Mouse (Mus musculus): Measurements from ENCODE around the gene Dnajc17. TPM values are rescaled to one million over a fixed set of nuclear protein-coding genes. Genes with fewer than 3 reads are reported as not detected.

The Dnajc17 gene
- polyA plus RNA-seq (2015; fragmentation: Nextera tagmentation; extraction: Ambion mirVana), result 24.0 and 24.3 TPM in 2 replicates

- H3K4me1 ChIP-seq (replicated peaks), result peaks cover 26% of the 10 kb centered on the region
- H3K36me3 ChIP-seq, result peaks cover 32% of the 10 kb centered on the region
- peak within 1 kb of the TSS; percentile 78 for H3K4me3 ChIP-seq (replicated peaks)
- peak within 1 kb of the TSS; percentile 70 for H3K27ac ChIP-seq
- H3K27me3 ChIP-seq, result no peaks in the 10 kb centered on the region
- WGBS, result under 1% methylated on average over 51 of the region's 51 CpGs
- H3K4me2 ChIP-seq (replicated peaks), result peak within 1 kb of the TSS; percentile 63
- peak; percentile 98 for ATAC-seq
- H3K9me3 ChIP-seq, result no peaks in the 10 kb centered on the region
- peak within 1 kb of the TSS; percentile 86 for H3K9ac ChIP-seq (replicated peaks)
Measured at GRCm38 (mm10) chr2:119208344-119209175, at the start of gene Dnajc17, which contains the start of gene Zfyve19. TSS of gene Dnajc17 (minus strand) at chr2:119208795. TSS of gene Zfyve19 (plus strand) at chr2:119208617.

DNA sequence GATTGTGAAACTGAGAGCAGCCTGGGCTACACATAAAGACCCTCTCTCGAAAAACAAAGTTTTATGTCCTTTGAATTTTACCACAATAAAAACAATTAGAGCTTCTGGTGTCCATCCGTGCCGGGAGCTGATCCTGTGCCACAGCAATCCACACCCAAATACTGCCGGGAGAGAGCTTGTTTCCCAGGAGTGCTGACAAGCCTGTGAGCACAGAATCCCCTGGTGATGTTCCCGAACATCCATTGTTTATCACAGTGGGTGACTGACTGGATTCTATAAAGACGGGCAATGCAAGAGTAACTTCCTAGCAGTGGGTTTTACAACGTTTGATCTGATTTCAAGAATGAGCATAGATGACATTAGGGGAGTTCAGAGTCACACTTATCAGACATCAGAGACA is 46.4 kb upstream of the Dnajc17 start:
- Histone ChIP-seq H3K27ac (no peak overlapping the region), H3K36me3 (no peaks in the 10 kb centered on the region), H3K4me1 (replicated peaks) (0 out of 2 replicates have a peak, but pooled peaks cover 4% of the 10 kb centered on the region), H3K9ac (replicated peaks) (no peak overlapping the region), H3K4me2 (replicated peaks) (no peak overlapping the region), H3K4me3 (replicated peaks) (no peak overlapping the region), H3K27me3 (peaks cover 20% of the 10 kb centered on the region), H3K9me3 (no peaks in the 10 kb centered on the region)
- ATAC-seq, result no peak
- WGBS, result 4% methylated on average over 7 of the region's 7 CpGs

DNA sequence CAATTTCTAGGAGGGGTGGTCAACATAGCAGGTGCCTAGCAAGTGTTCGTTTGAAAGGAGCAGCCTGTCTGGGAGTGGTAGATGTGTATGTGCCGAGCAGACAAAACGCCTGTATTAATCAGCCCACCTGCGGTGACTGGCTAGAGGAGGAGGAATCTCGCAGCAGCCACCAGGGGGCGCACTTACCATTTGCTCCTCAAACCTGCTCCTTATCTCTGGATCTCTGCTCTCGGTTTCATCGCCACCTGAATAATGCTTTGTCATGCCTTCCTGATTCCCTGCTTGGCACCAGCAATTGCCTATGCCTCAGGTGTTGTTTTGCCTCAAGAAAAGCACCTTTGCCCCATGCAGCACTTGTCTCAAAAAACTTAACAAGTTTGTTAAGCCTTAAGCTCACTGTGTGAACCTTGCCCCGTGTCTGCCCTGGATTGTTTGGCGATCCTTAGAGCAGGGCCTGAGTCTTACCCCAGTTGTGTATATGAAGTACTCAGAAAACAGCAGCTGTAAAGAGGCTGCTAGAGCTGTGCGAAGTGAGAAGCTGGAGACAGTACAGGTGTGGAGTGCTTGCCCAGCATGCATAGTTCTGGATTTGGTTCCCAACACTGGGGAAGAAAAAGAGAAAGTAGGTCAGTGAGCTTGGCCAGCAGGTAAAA is 42.4 kb upstream of the Dnajc17 start:
- H3K36me3 ChIP-seq, result no peaks in the 10 kb centered on the region
- H3K4me1 ChIP-seq (replicated peaks), result 0 out of 2 replicates have a peak, but pooled peaks cover 4% of the 10 kb centered on the region
- H3K27ac ChIP-seq, result no peak overlapping the region
- H3K4me3 ChIP-seq (replicated peaks), result no peak overlapping the region
- 17% methylated on average over 11 of the region's 11 CpGs for WGBS
- H3K4me2 ChIP-seq (replicated peaks), result no peak overlapping the region
- peak; percentile 82 for ATAC-seq
- H3K9me3 ChIP-seq, result no peaks in the 10 kb centered on the region
- H3K9ac ChIP-seq (replicated peaks), result no peak overlapping the region
- peaks cover 20% of the 10 kb centered on the region for H3K27me3 ChIP-seq

DNA sequence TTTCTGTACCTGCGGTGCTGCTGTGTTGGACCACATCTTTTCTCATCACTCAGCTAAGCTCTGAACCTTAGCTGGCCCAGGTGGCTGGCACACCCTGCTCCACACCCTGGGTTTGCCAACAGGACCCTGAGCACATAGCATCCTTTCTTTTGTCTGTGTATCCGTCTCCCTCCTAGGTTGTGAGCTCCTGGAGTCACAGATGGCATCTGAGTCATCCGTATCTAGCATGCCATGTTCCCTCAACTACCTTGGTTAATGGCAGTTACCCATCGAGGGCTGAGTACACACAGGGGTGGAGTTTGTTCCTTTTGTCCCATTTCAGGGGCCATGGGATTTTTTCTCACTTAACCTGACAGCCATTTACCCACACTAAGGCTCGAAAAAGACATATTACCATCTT is 41.8 kb upstream of the Dnajc17 start:
- ATAC-seq, result 0 out of 2 replicates have a peak, but pooled peaks have one; percentile 36
- Histone ChIP-seq H3K9ac (replicated peaks) (no peak overlapping the region), H3K36me3 (no peaks in the 10 kb centered on the region), H3K4me2 (replicated peaks) (no peak overlapping the region), H3K27ac (no peak overlapping the region), H3K4me3 (replicated peaks) (no peak overlapping the region), H3K27me3 (peaks cover 18% of the 10 kb centered on the region), H3K4me1 (replicated peaks) (0 out of 2 replicates have a peak, but pooled peaks cover 4% of the 10 kb centered on the region), H3K9me3 (no peaks in the 10 kb centered on the region)
- WGBS, result 65% methylated on average over 5 of the region's 5 CpGs

GRCm38 (mm10) chr2:119249592-119250061 is 41.0 kb upstream of the Dnajc17 start:
- Histone ChIP-seq H3K9me3 (no peaks in the 10 kb centered on the region), H3K4me1 (replicated peaks) (0 out of 2 replicates have a peak, but pooled peaks cover 4% of the 10 kb centered on the region), H3K4me3 (replicated peaks) (no peak overlapping the region), H3K9ac (replicated peaks) (no peak overlapping the region), H3K36me3 (no peaks in the 10 kb centered on the region), H3K27me3 (peaks cover 12% of the 10 kb centered on the region), H3K4me2 (replicated peaks) (no peak overlapping the region), H3K27ac (no peak overlapping the region)
- ATAC-seq, result no peak
- 79% methylated on average over 4 of the region's 4 CpGs for WGBS

GRCm38 (mm10) chr2:119247904-119248303 is 39.3 kb upstream of the Dnajc17 start:
- Histone ChIP-seq H3K4me3 (replicated peaks) (no peak overlapping the region), H3K4me1 (replicated peaks) (0 out of 2 replicates have a peak, but pooled peaks cover 4% of the 10 kb centered on the region), H3K36me3 (no peaks in the 10 kb centered on the region), H3K9me3 (no peaks in the 10 kb centered on the region), H3K4me2 (replicated peaks) (no peak overlapping the region), H3K27me3 (0 out of 2 replicates have a peak, but pooled peaks cover 2% of the 10 kb centered on the region), H3K9ac (replicated peaks) (no peak overlapping the region), H3K27ac (no peak overlapping the region)
- ATAC-seq, result no peak
- WGBS, result 80% methylated on average over 9 of the region's 9 CpGs

DNA sequence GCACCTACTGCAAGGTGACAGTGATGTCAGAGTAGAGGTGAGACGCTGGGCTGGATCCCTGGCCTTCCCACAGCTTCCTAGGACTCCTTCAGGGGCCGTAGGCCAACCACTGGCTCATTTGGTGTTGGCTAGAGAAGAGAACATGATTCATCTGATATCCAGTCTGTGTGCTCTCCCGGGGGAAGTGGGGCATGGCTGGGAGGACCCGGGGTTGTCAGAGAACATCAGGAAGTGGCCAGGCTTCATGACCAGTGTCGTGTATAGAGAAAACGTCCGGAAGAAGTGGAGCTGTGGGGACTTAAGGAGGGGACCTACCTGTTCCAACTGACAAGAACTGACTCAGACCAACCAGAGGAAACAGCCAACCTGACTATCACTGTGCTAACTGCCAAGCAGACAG is 36.7 kb upstream of the Dnajc17 start:
- Histone ChIP-seq H3K36me3 (no peaks in the 10 kb centered on the region), H3K4me1 (replicated peaks) (no peaks in the 10 kb centered on the region), H3K27ac (no peak overlapping the region), H3K9me3 (no peaks in the 10 kb centered on the region), H3K27me3 (peaks cover under 1% of the 10 kb centered on the region), H3K4me3 (replicated peaks) (no peak overlapping the region), H3K4me2 (replicated peaks) (no peak overlapping the region), H3K9ac (replicated peaks) (no peak overlapping the region)
- 91% methylated on average over 7 of the region's 7 CpGs for WGBS
- no peak for ATAC-seq

GRCm38 (mm10) chr2:119242548-119242947 is 34.0 kb upstream of the Dnajc17 start:
- Histone ChIP-seq H3K27ac (no peak overlapping the region), H3K9ac (replicated peaks) (no peak overlapping the region)
- no peak for ATAC-seq

DNA sequence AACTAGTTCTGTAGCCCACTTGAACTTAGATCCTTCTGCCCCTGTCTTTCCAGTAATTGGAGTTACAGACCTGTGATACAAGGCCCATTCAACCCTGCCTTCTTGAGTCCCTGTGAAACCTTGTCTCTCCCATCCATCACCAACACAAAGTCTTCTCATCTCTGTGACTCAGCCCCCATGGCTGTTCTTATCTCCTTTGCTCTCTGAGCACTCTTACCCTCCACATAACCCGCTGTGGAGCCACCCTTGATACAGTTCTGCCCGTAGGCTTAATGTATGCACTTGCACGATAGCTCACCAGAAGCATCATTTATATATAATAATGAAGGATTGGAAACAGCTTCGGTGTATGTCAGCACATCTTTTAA is 32.2 kb upstream of the Dnajc17 start:
- Histone ChIP-seq H3K9ac (replicated peaks) (no peak overlapping the region), H3K36me3 (no peaks in the 10 kb centered on the region), H3K4me3 (replicated peaks) (no peak overlapping the region), H3K4me2 (replicated peaks) (no peak overlapping the region), H3K9me3 (no peaks in the 10 kb centered on the region), H3K27me3 (peaks cover 45% of the 10 kb centered on the region), H3K4me1 (replicated peaks) (peaks cover 14% of the 10 kb centered on the region), H3K27ac (no peak overlapping the region)
- 85% methylated on average over 4 of the region's 4 CpGs for WGBS
- no peak for ATAC-seq

More at GRCm38 (mm10) chr2:119242548-119242947, 34.0 kb upstream of the Dnajc17 start:
- Histone ChIP-seq H3K9me3 (no peaks in the 10 kb centered on the region), H3K36me3 (no peaks in the 10 kb centered on the region), H3K4me2 (replicated peaks) (no peak overlapping the region), H3K4me1 (replicated peaks) (peaks cover 6% of the 10 kb centered on the region), H3K27me3 (peaks cover 28% of the 10 kb centered on the region), H3K4me3 (replicated peaks) (no peak overlapping the region)
- WGBS, result 84% methylated on average over 9 of the region's 9 CpGs

DNA sequence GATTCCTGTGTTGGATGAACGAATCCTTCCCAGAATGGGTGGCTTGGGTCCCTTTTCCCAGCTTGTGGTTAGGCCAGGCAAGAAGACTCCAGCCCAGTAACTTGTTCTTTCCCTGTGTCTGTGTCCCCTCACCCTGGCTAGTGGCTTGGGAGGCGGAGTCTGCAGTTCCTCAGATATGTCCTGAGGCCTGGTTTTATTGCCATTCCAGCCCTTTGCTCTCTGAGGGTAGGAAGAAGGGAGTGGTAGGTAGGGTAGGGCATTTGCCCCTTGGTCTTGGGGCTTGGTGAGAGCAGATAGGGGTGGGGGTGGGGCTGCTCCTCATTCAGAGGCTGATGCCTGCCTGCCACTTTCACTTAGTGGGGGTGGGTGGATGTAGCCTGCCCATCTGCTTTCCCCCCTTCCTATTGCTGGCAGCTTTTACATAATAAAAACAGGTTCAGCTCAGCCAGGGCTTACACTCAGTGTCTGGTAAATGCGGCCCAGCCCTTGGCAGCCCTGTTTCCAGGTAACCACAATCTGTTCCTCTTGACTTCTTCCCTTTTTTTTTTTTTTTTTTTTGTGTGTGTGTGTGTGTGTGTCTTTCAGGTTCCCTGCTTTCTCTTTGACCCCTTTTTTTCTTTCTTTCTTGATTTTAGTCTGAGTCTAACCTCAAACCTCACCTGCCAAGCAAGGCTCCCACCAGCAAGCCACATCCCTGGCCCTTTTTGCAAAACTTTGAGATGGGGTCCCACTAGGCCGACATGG is 31.7 kb upstream of the Dnajc17 start:
- 62% methylated on average over 4 of the region's 4 CpGs for WGBS
- Histone ChIP-seq H3K4me1 (replicated peaks) (peaks cover 14% of the 10 kb centered on the region), H3K9me3 (no peaks in the 10 kb centered on the region), H3K27me3 (peaks cover 51% of the 10 kb centered on the region), H3K4me3 (replicated peaks) (no peak overlapping the region), H3K36me3 (no peaks in the 10 kb centered on the region), H3K9ac (replicated peaks) (no peak overlapping the region), H3K27ac (no peak overlapping the region), H3K4me2 (replicated peaks) (no peak overlapping the region)
- no peak for ATAC-seq

- H3K4me2 ChIP-seq (replicated peaks), result no peak overlapping the region
- H3K27ac ChIP-seq, result no peak overlapping the region
- ATAC-seq, result no peak
- peaks cover 59% of the 10 kb centered on the region for H3K27me3 ChIP-seq
- no peaks in the 10 kb centered on the region for H3K36me3 ChIP-seq
- 81% methylated on average over 2 of the region's 2 CpGs for WGBS
- no peaks in the 10 kb centered on the region for H3K9me3 ChIP-seq
- H3K9ac ChIP-seq (replicated peaks), result no peak overlapping the region
- H3K4me3 ChIP-seq (replicated peaks), result no peak overlapping the region
- H3K4me1 ChIP-seq (replicated peaks), result peaks cover 14% of the 10 kb centered on the region
Measured at GRCm38 (mm10) chr2:119238671-119239070, 30.1 kb upstream of the Dnajc17 start.
